ENCODE assay signal across 21 mouse cellular contexts in genomic region chr6:131308031-131308430, GRCm38 (mm10).
"Had no signal": no experiment of that assay in that cellular context is flagged by ENCODE, and none has a peak within 500 bp of the region (broad histone marks: within the 10 kb centered on the region; RNA-seq: fewer than 3 reads in every experiment).

No protein-coding gene starts in this region.

- H3K27me3 ChIP-seq: limb, embryonic 13.5 days; liver, embryonic 12.5 days; liver, embryonic 15.5 days; lung, embryonic 15.5 days had no signal

- DNase-seq: kidney, adult 18-20 months; kidney, adult 9 months; kidney, postnatal 25 days; layer of hippocampus, adult 9-11 months; layer of hippocampus, postnatal 36 days; liver; lung, adult 18-20 months; lung, postnatal 14 days; lung, postnatal 4 days; midbrain, embryonic 14.5 days; right cerebral cortex, adult 18-20 months; right cerebral cortex, postnatal 14 days; thymus, adult 18-20 months; thymus, postnatal 25 days had no signal

- H3K4me1 ChIP-seq: limb, embryonic 10.5 days; limb, embryonic 13.5 days; liver, embryonic 12.5 days; liver, embryonic 15.5 days; lung, embryonic 15.5 days had no signal

- H3K36me3 ChIP-seq: limb, embryonic 10.5 days; limb, embryonic 13.5 days; liver, embryonic 12.5 days; liver, embryonic 15.5 days; lung, embryonic 15.5 days had no signal

- H3K27ac ChIP-seq: layer of hippocampus, adult 2 months; limb, embryonic 10.5 days; limb, embryonic 13.5 days; liver, embryonic 12.5 days; liver, embryonic 15.5 days; lung, embryonic 15.5 days had no signal

- ATAC-seq: liver, embryonic 12.5 days had no signal

- H3K4me3 ChIP-seq: layer of hippocampus, adult 2 months; limb, embryonic 10.5 days; limb, embryonic 13.5 days; liver, embryonic 12.5 days; liver, embryonic 15.5 days; lung, embryonic 15.5 days; megakaryocyte, embryonic 14.5 days had no signal
